Mouse (Mus musculus) retina, postnatal 1 day (tissue): ENCODE data around the gene Npas4.

ENCODE experiments used
- DNase-seq: peaks from one replicate; pipeline ENCODE4 v3.0.0-alpha.2; 2012

Gene Npas4

DNA sequence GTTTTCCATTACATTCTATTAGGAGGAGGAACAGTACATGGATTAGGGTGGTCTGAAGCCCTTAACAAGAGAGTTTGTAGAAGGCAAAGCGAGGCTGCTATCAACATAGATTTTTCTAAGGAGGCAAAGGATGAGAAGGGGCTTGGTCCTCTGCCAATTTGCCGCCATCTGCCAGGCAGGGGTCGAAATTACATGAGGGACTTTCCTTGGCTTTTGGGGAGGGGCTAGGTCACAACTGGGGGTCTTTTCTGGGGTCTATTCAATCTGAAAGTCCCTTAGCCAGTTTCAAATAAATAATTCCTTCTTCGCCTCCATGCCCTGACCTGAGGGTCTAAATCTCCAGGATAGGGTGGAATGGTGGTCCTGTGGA, at the start of gene Npas4:
Gene Npas4, minus strand, starts transcription at position 61 of the 370 bp plus-strand sequence.
- no peak for DNase-seq

DNA sequence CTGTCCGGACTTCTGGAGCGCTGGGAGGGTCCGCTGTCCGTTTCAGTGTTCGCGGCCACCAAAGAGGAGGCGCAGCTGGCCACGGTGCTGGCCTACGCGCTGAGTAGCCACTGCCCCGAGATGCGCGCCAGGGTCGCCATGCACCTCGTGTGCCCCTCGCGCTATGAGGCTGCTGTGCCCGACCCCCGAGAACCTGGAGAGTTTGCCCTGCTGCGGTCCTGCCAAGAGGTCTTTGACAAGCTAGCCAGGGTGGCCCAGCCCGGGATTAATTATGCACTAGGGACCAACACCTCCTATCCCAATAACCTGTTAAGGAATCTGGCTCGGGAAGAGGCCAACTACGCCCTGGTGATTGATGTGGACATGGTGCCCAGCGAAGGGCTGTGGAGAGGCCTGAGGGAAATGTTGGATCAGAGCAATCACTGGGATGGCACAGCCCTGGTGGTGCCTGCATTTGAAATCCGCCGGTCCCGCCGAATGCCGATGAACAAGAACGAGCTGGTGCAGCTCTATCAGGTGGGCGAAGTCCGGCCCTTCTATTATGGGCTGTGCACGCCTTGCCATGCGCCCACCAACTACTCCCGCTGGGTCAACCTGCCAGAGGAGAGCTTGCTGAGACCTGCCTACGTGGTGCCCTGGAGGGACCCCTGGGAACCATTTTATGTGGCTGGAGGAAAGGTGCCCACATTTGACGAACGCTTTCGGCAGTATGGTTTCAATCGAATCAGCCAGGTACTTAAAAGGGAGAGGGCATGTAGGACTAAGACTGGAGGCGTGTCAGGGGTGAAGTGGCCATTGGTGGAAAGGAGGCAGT, 49.4 kb upstream of the Npas4 start:
- no peak for DNase-seq

DNA sequence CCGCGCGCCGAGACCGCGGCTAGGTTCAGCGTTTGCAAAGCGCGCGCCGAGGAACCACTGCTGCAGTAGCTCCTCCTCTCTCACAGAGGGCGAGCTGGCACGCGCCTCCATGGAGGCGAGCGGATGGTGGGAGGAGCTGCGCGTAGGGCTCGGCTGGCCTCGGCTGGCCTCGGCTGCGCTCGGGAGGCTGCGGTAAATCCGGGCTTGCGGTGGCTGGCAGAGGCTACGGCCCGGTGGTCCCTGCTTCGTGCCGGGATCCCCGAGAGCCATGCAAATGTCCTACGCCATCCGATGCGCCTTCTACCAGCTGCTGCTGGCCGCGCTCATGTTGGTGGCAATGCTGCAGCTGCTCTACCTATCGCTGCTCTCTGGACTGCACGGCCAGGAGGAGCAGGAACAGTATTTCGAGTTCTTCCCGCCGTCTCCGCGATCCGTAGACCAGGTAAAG, 48.6 kb upstream of the Npas4 start, which contains the start of the genes B4gat1 and AC124502.3:
Gene B4gat1, plus strand, starts transcription at position 118 of the 448 bp plus-strand sequence.
Gene AC124502.3, plus strand, starts transcription at position 183 of the 448 bp plus-strand sequence.
- DNase-seq, result peak; percentile 96

DNA sequence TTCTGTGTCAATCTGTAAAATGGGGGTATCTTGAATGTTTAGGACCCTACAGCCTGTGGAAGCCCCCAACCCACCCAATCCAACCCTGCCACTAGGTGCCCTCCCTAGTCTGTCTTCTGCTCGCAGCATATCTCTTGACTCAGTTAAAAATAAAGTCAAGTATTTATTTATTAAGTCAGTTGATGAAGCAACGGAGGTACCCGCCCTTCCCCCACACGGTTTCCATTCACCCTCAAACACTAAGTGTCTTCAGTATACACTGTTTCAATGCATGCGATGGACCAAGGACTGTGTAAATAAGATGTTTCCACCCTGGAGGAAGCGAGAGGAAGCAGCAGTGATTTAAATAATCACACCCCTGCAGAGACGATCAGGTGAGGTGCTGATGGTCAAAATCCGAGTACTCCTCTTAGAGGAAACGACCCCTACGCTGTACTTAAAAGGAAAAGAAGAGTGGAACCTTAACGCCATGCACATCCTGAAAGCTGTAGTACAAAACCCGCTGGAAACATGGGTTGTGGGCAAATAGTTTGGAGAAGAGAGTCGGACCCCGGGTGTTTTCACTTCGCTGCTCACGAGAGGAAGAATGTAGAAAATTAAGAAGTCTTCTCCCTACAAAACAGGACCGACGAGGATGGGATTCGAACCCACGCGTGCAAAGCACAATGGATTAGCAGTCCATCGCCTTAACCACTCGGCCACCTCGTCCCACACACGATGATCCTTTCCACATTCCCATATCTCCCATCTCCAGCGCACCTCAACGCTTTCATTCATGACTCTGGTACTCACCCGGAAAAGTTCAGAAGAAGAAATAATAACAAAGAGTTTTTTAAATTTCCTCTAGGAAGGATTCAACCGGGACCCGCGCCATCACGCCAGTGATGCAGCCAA, 47.8 kb upstream of the Npas4 start:
- DNase-seq, result peak; percentile 91

DNA sequence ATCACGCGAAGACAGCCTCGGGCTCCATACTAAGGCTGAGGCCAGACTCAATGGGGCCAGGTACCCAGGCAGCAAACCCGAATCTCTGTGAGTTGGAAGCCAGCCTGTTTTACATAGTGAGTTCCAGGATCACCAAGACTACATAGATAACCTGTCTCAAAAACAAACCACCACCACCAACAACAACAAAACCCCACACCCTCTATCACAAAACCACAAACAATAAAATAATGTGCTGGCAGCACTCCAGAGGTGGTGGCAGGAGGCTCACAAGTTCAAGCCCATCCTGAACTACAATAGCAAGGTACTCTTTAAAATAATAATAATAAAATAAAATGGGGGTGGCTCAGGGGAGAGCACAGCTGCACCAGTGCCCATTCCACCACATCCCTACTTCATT, 46.5 kb upstream of the Npas4 start:
- DNase-seq, result no peak

DNA sequence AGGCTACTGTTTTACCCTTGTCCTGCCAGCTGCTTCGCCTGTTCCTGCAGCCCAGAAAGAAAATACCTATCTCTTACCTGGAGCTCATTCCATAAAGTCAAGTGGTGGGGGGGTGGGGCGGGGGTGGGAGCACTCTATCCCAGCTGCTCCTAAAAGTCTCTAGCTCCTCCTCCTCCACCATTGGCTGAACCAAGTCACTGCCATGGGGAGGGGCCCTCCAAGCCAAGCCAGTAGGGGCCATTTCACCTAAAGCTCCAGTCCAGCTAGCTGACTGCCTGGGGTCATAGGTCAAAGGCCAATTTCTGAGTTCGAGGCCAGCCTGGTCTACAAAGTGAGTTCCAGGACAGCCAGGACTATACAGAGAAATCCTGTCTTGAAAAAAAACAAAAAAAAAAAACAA, 42.6 kb upstream of the Npas4 start:
- DNase-seq, result no peak

DNA sequence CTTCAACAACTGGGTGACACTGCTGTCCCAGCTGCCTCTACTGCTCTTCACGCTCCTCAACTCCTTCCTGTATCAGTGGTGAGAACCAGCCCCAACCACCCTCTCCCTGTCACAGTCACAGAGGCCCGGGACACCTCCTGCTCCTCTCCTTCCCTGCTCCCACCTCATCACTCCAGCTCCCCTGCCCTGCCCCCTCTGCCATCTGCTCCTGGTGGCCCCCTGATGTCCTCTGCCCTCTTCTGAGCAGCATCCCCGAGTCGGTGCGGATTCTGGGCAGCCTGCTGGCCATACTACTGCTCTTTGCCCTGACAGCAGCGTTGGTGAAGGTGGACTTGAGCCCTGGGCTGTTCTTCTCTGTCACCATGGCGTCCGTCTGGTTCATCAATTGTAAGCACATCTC, 36.0 kb upstream of the Npas4 start:
- no peak for DNase-seq

DNA sequence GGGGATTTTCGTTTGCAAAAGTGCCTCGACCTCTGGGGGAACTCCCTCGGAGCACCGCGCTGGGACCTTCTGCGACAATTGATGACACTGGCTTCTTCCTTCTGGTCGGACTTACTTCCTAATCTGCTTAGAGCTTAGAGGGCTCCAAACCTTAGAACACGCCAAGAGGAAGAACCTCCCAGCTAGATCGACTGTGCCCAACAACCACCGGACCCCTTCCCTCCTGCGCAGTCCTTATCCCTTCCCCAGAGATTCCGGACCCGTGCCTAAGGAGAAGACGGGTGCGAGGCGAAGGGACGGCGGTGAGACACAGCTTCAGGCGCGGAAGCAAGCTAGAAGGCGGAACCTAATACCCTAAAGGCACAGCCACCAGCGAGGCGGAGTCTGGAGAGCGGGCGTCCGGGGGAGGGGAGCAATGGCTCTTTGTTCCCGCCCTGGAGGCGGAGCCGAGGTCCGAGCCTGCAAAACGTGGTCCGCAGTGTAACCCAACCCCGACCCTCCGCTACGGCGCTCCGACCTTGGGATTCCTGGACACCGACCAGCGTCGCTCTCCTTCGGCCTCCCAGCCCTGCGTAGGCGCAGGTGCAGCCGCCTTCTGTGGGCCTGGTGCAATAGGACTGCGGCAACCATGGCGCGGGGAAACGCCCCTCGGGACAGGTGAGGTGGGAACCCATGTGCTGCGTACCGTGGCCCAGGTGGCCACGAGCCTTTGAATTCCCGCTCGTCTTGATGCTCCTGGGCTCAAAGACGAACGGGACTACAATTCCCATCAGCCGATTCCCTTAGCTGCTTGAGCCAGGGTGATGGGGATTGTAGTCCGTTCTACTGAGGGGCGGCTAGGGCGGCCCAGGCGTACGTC, 33.7 kb upstream of the Npas4 start, which contains the start of gene Slc29a2:
Gene Slc29a2, plus strand, starts transcription at position 240 of the 859 bp plus-strand sequence.
- peak; percentile 94 for DNase-seq

DNA sequence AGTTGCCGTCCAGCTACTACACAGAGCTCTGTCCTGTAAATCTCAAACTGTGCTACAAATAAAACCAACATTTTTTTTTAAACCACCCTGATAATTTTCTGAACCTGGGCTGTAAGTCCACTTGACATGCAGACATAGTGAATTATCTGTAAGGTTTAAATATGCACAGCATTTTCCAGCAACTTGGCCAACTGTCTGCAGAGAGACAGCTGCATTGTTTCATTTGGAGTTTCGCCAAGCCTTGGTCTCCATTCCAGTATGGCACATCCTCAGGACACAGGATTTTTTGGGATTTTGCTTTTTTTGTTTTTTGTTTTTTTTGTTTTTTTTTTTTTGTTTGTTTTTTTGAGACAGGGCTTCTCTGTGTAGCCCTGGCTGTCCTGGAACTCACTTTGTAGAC, 31.3 kb upstream of the Npas4 start:
- DNase-seq, result no peak

DNA sequence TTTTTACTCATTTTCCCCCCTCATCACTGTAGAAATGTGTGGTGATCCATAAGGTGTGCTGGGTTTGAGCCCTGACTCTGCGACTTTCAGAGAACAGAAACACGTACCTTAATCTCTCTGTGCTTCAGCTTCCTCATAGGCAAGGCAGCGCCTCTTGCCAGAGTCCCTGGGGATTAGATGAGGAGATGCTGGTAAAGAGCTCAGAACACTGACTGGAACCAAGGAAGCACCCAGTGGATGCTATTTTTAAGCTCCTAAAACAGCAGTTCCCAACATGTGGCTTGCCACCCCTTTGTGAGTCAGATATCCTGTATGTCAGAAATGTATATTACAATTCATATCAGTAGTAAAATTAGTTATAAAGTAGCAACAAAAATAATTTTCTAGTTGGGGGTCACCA, 28.1 kb upstream of the Npas4 start:
- DNase-seq, result no peak

DNA sequence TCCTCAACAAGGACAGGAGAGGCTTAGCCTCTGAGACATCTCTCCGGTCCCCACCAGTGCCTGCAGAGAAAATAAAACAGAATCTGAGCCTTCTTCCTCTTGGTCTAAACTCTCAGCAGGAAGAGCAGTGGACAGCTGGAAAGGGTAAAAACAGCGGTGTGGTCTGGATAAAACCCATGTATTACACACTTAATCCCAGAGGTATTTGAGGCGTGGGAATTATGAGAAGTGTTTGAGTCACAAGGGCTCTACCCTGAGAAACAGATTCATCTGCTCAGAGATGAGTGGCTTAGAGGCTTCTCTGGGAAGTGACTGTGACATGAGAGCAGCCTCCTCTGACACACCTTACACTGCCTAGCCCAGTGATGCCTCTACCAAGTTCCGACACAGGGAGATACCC, 27.5 kb upstream of the Npas4 start:
- DNase-seq, result no peak

DNA sequence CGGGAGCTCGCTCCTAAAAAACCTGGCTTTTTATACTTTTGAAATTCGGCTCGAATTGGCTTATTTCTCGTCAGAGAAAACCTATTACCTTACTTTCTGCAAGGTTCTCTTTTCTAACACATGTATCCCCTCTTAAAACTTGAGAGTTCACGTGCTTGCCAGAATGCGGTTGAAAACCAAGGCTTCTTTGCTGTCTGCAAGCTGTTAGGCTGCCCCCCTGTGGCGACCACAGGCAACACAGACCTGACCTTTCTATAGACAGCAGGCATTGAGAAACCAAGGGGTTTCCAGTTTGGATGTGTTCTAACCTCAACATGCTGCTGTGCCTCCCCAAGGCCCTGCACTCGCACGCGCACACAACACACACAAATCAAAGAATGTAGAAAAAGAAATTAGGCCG, 26.7 kb upstream of the Npas4 start:
- peak; percentile 79 for DNase-seq

DNA sequence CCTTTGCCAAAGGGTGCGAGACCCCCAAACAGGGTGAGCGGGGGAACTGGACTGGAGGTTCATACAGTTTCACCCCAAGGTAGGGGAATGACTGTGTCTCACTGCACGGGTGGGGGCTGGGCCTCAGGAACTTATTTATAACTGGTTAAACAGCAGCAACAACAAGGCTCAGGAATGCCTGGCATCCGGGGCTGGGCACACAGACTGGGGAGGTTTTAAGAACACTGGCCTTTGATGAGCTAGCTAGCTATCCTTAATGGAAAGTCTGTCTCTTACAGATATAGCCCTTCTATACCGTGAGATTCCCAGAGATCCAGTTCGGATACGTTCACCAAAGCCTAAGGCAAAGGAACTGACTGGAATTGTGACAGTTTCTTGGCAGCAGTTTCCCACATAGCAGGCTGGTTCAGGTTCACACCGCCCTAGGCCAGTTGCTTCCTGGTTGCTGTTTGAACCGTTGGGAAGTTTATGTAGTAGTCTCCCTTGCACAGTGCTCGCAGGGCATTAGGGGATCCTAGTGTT, 26.2 kb upstream of the Npas4 start:
- DNase-seq, result no peak

DNA sequence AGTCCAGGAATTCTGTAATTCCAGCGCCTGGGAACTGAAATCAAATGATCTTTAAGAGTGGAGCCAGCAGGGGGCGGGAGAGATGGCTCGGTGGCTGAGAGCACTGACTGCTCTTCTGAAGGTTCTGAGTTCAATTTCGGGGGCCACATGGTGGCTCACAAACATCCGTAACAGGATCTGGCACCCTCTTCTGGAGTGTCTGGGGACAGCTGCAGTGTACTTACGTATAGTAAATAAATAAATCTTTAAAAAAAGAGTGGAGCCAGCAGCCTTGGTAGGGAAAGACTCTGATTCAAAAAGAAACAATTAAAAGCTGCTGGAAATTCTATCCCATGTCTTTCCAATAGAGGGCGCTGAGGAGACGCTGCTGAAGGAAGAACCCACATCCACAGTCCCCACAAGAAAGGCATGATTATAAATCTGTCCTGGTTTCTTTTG, 24.9 kb upstream of the Npas4 start:
- DNase-seq, result peak; percentile 69

DNA sequence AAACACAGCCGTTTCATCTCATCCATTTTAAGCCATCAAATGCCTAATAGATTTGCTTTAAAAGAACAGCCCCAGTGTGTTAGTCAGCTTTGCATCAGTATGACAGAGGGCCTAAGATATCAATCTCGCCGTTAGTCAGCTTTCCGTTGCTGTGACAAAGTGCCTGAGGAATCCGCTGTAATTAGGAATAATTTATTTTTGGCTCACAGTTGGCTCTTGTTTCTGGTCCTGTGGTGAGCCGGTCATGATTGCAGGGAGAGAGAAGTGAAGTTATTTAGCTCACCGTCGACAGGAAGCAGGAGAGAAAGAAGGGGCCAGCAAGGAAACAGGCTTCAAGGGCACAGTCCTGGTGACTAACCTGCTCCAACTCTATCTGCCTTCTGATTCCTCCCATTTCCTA, 23.0 kb upstream of the Npas4 start:
- no peak for DNase-seq

DNA sequence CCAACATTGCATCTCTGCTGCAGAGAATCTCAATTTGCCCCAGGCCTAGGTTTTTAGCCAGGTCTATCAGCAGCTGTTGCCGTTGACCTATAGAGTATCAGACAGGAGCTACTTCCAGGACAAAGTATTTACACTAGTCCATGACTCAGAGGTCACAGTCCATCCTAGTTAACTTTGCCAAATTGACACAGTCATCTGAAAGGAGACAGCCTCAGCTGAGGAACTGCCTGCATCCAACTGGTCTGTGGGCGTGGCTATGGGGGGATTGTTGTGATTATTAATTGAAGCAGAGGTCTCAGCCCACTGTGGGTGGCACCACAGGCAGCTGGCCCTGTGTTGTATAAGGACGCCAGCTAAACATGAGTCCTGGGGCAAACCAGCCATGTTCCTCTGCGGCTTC, 14.8 kb upstream of the Npas4 start:
- no peak for DNase-seq

DNA sequence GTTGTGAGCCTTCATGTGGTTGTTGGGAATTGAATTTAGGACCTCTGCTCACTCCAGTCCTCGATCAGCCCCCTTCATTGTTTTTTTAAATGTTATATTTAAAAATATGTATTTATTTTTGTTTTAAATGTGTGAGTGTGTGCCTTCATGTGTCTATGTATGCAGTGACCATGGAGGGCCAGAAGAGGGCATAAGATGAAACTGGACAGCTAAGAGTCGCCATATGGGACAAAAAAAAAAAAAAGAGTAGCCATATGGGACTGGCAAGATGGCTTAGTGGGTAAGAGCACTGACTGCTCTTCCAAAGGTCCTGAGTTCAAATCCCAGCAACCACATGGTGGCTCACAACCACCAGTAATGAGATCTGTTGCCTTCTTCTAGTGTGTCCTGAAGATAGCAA, 13.5 kb upstream of the Npas4 start:
- DNase-seq, result peak; percentile 39

DNA sequence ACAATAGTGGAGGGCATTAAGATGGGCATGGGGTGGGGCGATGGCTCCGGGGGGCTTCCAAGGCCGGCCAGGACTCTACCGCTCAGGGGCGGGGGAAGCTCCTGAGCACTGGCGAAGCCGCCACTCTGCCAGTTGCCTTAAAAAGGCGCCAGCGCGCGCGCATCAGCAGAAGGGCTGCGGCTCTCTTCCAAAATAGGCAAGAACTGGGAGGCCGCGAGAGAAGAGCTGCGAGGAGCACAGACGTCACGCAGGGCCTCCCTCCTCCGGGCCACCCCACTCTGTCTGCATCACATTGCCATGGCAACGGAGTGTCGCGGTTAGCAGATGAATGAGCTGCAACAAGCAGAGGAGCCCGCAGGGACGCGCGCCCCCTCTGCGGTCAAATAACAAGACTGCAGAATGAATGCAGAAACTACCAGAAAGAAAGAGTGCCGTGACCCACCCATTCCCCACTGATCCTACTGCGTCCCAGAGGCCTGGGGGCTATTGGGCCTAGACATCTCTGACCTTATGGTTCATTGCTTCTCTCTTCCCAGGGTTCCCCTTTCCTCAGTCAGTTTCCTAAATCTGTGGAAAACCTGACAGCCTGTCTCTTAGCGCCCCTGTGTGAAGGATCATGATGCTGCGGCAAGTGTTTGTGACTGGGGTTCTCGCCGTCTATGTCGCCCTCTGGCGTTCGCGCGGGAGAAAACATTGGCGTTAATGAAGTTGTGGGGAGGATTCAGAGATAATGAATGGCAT, 11.7 kb upstream of the Npas4 start:
- DNase-seq, result peak; percentile 95

DNA sequence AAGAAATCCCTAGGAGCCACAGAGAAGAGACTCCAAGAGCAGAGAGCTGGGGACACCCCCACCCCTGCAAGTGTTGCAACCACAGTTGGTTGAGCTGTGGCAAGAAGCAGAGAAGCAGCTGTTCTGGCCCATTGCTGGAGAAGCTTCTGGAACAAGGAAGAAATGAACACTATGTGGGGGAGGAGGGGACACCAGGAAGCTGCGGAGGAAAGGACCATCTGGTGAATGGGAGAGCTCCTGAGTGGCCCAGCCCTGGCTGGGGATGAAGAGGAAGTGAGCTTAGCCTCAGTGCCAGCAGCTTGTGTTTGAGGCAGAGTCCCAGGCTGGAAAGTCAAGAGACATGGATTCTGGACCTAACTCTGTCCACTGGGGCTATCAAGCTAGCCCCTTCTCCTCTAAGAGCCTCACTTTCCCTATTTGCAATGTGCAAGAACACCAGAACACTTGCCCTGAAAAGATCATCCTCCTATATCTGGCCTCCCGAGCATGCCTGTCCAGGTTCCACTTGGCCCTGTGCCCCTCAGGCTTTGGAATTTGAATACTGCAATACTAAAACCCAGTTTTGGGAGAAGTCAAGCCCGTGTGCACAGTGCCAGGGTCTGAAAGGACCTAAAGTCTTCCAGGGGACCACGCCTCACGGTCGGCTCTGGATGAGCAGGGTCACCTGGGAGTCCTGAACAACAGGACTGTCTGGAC, 9.5 kb upstream of the Npas4 start:
- DNase-seq, result no peak

DNA sequence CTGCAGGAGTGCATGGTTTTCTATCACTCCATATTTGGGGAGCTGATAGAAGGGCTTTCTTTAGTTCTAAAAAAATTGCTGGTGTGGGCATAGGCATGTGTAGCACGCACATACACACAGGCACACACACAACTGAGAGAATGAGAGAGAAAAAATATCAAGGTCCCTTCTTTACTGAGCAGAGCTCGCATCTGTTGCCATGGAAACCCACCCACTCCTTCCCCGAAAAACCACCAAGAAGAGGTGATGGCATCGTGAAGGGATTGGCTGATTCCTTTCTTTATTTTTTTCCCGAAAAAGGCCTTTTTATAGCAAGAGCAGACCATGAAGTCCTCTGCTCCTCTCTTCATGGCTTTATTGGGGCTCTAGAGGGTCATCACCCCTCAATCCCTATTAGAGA, 3.9 kb upstream of the Npas4 start:
- DNase-seq, result no peak

DNA sequence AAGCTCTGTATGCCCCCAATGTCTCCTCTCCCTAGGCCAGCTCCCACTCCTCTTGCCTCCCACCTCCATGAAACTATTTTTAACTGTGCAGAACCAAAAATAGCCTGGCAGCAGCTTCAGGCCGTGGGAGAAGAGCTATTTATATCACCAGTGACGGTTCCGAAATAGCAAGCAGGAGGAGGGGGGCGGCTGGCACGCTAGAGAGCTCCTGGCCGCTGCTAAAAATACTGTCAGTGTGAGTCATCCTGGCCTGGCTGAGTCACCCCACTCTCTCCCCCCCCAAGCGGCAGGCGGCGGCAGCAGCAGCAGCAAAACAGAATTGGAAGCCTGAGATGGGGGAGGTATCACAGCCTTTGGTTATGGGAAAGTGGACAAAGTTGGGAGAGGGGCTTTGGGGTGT, 2.8 kb upstream of the Npas4 start:
- peak; percentile 64 for DNase-seq
